Mouse (Mus musculus) right cerebral cortex, postnatal 14 days (tissue): ENCODE data around the gene Ubp1.

Experiments used
- DNase-seq: peaks from one replicate; pipeline ENCODE4 v3.0.0; 2022

The Ubp1 gene

GRCm38 (mm10) chr9:114019012-114019762 lies 88.5 kb downstream of the Ubp1 start:
- no peak for DNase-seq

- no peak for DNase-seq
Measured at GRCm38 (mm10) chr9:114022141-114022540, 91.4 kb downstream of the Ubp1 start.

DNA sequence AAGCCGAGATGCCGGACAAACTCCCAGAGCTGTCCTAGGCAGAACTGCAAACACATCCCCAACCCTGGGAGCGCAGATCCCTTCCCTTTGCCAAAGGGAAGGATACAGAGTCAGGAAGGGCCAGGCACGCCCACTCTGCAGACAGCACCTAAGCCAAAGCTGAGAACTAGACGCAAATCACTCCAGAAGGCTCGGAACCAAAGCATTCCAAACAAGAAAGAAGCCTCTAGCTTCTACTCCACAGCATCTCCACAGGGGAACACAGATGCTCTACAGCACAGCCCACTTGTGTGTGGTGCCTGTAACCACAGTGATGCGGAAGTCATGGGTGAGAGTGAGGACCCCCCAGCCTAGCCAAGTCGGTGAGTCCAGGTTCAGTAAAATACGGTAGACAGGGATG lies 94.4 kb downstream of the Ubp1 start:
- no peak for DNase-seq

DNA sequence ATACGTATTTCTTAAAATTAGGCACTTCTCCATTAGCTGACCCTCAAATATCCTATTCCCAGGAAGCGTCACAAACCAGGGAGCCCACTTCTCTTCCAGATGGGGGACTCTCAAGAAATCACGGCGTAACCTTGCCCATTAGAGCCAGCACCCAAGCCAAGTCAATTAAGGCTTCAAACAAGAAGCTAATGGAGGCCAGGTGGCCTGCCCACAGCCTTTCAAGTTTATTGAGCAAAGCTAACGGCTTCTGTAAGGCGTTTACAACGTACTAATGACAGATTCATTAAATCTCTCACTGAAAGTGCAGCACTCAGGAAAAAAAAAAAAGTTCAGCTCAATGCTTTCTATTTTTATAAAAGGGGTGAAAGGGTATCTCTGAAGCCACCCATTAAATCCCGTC lies 95.1 kb downstream of the Ubp1 start:
- DNase-seq, result no peak

GRCm38 (mm10) chr9:114026261-114026934 lies 95.7 kb downstream of the Ubp1 start:
- DNase-seq, result peak; percentile 91
